Mouse (Mus musculus) gastrocnemius, postnatal 10 days (tissue): ENCODE results near the gene Tagap. TPM values are rescaled to one million over a fixed set of nuclear protein-coding genes. Genes with fewer than 3 reads are reported as not detected.
"Not testable (repeated sequence)": the region's sequence is repeated elsewhere in the genome, so short reads cannot be mapped to it uniquely, and the experiment has no call there.

Experiments
- DNase-seq: peaks from one replicate; pipeline ENCODE4 v3.0.0; 2021; ENCODE audit warnings: mixed read lengths
- total RNA-seq, 2 experiments: library from RNA; stranded (reverse); gene quantifications; 2 replicates each; pipeline ENCODE4 v1.2.3; 2021

Gene Tagap
- total RNA-seq, 2 experiments from 2014 or later = 1.4 to 1.5 TPM

DNA sequence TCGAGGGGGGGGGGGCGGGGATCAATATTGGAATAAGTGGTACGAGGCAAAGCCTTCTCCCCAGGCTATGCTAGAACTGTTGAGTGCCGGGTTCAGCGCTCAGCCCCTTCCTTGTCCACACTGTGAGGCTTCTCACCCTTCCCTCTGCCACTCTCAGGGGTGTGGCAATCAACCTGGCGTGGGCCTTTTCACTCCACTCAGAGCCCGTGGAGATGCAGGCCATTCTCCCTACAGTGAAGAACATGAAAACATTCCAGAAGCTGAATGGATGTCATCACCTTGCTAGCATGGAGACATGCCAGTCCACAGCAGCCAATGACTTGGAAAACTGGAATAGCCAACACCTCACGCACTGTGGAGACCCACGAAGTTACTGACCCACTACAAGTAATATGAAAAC, 10.0 kb upstream of the Tagap start:
- no peak for DNase-seq

DNA sequence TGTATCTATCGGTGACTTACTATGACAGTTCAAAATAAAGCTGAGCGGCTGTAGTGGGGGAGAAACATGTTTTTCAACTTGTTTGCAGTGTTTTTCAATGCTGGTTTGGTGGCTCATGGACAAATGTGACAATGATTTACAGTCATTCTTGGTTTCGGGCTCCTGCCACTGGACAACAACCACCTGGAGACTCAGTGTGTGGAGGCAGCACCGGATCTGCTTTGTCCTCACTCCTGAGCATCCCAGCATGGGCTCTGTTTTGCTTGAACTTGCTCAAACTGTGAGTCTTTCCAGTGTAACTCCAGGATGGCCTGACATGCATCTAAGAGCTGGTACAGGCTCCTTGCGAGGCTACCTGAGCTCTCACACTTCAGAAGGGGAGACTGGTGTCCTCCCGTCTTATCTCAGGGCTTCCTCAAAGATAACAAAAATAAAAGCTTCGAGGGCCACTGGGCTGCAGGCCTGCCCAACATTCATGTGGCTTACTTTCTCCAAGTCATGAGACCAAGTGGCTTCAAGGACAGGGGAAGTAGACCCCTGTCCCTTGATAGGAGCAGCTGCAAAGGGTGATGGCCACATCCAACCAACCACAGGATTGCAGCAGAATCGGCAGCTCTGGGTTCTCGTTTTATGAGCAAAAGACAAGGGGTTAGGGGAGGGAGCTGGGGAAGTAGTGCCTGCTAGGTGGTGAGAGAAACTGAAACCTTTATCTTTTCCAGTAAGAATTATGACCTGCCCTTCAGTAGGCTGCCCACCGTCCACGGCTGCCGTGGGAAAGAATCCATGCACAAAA, 8.8 kb upstream of the Tagap start:
- DNase-seq = no peak

DNA sequence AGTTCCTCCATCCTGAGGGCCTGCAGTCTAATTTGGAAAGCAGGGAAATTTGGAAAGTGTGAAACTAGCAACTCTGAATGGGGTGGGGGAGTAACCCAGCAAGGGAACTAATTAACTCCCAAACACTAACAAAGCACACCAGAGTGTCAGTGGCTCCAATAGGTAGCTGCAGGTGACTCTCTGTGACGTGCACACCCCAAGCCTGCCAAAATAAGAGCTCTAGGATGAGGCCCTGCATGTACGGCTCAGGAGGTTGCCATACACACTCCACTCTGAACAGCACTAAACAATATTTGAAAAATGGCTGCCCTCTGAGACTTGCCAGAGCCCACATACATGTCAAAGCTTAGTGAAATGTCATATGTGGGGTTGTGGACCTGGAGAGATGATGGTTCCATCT, 7.4 kb upstream of the Tagap start:
- DNase-seq = no peak

DNA sequence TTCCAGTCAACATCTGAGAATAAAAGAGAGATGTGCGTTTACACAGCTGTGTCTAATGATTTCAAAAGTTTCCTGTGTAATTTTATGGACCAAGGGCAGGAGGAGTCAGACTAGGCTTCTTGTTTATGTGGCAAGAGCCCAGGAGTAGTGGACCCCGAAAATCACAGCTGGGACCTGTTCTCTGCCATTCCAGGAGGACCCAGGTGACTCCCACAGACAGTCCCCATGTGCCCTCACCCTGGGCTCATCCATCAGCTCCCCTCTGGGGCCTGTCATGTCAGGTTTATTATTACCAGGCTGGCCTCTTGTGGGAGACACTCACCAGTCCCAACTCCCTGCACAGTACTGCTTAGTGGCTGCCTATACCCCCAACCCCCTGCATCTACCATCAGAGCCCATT, 6.6 kb upstream of the Tagap start:
- DNase-seq = no peak

DNA sequence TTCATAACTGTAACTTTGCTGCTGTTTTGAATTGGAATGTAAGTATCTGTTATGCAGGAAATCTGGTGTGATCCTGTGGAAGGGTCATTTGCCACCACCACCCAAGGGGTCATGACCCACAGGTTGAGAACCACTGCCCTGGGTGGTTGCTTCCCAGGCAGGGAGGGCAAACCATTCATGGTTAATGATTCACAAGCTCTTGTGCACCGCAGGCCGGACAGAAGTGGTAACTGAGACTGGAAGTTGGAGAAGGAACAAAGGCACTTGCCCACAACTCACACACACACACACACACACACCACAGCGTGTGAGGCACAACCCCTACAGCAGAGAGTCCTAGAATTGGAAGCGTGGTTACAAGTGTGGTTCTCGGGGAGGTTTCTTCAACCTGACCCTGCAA, 3.2 kb upstream of the Tagap start:
- no peak for DNase-seq

DNA sequence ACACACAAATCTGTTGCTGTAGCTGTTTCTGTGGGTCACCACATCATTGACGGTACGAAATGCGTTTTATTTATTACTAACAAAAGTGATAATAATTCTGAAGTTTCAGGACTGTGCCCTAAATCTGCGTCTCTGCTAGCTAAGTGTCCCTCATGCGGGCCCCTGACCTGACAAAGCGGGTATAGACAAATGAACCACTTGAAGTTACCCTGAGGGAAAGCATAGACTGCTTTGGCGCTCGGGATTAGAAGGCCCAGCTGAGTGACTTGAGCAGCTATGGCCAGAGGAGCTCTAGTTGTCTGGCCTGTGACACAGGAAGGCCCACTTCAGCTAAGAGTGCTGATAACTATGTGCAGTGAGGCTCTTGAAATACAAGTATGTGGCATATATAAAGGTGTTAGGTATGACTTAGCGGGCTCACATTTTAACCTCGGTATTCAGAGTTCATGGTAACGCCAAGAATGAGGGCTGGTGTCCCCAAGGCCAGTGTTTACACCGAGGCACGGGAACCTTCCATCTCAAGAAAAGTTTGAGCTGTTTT, 1.5 kb upstream of the Tagap start:
- no peak for DNase-seq

DNA sequence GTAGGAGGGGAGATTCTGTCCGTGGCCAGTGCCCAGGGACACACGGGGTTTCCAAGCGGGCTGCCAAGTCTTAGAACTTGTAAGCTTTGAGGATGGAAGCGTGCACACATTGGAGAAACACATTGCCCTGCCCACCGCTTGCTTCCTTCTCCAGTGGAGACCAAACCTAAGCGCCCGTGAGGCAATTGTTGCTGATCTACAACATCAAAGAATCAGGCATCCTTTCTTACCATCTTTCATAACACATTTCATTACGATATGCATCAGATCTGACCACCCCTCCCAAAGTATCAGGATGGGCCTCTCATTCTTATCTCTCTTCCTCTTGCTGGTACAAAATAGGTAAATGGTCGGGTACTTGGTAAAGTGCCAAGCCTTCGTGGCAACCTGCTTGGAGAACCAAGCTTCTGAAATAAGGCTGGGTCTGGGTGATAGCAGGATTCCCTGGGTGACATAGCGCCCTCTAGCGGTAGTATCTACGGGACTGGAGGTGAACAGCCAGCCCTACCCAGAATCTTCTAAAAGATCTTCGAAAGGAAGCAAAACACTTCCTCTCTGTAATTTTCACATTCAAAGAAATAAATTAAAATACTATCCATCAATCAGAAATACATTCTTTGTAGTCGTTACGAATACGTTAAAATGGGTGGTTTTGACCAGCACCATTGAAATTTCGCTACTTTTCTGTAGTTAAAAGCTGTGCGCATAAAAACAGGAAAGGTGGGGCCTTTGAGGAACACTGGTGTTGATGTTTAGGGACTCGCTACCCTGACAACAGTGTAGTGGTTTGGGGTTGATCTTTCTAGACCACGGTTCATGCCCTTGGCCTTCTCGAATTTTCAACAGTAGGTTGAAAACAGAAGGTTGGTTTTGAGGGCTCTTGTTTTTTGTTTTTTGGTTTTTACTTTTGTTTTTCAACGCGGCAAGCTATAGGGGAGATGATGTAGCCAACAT, 2.1 kb downstream of the Tagap start:
- peak; percentile 75 for DNase-seq

DNA sequence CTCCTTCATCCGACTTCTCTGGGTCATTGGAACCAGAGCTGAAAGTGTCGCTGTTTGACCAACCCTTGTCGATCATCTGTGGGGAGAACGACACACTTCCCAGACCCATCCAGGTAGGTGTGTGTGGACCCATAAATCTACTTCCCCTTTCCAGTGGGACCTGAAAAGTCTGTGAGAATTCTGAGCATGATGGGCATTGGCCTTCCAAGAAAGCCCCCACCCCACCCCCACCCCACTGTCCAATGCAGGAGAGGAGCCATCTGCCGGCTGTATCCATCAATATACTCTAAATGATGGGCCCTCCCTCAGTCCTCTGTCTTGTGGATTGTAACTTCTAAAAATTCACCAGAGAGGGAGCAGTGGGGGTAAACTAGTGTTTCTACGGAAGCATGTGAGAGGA, 2.9 kb downstream of the Tagap start:
- DNase-seq = no peak

DNA sequence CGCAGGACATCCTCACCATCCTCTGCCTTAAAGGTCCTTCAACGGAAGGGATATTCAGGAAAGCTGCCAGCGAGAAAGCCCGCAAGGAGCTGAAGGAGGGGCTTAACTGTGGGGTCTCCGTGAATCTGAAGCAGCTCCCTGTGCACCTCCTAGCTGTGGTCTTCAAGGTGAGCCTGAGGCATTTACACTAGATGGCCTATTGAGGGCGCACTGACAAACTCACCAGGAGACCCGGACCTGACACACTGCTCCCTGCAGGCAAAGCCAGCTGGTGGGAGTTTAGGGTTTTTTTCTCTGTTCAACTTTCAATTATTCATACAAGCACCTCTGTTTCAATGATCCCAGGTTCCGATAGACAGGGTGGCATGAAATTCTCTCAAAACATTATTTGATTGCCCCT, 3.5 kb downstream of the Tagap start:
- DNase-seq = no peak

DNA sequence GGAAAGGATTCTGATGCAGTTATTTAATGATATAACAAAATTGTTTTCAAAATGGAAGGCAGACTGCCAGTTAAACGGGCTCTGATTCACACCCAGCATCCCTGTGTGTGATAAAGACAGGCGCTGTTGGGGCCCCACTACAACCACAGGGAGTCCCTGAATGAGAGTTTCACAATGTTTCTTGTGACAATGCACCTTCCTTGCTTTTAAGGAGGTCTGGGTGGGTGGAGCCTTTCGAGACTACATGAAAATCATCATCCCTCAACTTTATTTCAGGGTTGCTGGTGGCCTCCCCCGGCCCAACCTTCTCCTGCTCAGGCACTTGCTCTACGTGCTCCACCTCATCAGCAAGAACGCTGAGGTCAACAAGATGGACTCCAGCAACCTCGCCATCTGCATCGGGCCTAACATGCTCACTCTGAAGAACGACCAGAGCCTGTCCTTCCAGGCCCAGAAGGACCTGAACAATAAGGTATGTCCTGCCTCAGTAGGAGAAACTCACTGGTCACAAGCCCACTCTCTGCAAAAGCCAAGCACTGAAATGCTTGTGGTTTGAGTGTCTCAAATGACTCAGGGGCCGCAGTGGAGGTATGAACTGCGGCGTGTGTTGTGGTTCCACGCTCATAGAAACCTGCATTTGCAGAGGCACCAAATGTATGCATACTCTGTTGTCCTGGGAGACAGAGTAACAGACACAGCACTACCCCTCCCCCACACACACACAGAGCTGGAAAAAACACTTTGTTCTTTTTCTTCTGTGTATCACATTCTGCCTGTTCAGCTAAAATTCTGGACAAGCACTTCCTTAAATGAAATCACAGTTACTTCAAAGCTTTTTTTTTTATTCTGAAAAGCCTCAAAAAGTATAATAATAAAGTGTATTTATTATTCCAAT, 5.5 kb downstream of the Tagap start:
- DNase-seq = no peak

DNA sequence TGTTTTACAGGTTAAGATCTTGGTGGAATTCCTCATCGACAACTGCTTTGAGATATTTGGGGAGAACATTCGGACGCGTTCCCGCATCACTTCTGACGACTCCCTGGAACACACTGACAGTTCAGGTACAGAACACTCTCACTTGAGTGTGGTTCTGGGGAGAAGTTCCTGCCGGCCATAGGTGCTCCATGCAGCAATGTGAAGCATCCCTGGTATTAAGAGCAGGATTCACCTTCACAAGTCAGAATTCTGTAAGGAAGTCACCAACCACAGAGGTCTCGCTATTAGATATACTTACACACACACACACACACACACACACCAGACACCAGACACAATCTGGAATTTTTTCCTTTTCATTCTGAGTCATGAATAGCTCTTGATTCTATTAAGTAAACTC, 6.3 kb downstream of the Tagap start:
- DNase-seq = not testable (repeated sequence)

DNA sequence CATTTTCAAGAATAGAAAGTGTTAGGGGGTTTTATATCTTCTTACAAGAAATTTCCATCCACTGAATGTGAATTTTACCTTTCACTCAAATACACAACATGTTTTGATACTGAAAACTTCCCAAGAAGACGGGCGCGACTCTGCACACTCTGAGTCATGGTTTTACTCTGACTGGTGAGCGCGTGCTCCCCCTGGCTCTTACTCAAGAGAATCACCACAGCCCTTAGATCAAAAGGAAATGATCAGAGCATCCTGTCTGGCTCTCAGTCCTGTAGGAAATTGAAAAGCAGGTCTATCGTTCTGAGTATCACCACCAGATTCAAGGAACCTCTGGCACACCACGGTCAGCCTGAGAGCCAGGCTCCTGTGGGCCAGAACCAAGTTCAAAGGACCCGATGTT, 13.8 kb downstream of the Tagap start:
- peak; percentile 28 for DNase-seq

DNA sequence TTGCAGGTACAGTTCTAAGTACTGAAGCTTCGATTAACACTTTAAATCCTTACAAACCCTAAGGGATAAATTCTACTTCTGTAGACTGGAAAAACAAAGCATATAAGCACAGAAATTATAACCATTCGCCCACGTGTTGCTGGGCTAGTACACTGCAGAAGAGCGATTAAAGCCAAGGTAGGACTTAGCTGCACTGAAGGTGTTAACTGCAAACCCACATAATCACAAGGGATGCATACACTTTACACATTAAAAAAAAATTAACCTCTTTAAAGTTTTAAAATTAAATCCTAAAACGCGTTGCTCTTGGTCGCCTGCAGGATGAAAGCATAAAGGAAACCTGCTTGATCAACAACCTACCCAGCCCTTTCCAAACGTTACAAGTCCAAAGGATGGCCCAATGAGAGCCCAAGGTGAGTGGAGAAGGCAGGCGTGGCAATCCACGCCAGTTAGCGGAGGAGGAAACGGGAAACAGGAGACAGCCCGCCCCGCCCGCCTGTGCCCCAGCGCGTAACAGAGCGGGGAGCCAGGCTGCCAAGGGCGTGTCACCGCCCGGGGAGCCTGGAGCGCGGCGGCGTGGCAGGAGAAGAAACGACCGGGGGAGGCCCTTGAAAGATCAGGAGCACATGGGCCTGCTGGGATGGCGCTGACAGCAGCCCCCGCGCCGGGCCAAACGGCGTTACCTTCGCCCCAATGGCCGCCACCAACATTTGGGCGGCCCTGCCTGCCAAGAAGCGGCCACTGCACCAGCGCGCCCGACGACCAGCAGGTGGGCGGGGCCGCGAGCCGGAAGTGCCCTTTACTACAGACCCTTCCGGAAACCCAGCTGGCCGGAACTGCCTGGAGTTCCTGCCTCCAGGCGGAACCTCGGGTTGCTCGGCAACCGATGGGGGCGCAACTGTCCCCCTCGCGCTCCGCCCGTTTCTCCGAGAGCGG, 19.6 kb downstream of the Tagap start, which contains the start of gene Rsph3a:
TSS of gene Rsph3a (plus strand) at position 498 of the 936 bp plus-strand sequence.
- peak; percentile 80 for DNase-seq

DNA sequence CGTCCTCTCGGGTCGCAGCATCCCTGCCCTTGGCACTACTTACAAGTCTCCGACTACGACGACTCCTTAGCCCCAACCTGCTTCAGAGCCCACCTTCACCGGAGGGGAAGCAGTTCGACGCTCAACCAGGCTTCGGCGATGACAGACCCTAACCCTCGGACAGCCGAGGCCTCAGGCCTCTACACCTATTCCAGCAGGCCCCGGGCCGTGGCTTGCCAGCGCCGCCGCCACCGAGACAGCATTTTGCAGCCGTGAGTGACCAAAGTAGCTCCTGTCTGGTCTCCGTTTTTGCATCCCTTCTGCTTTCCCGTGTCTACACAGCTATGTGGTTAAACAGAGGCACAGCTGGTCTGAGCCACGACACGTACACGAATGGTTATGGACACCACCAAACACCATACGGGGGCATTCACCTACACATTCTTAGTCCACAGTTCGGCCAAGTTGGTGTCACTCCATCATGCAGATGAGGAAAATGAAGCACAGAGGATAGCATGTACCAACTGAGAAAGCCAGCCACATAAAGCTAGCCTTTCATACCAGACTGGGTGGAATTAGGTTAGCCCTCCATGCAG, 20.3 kb downstream of the Tagap start:
- not testable (repeated sequence) for DNase-seq

DNA sequence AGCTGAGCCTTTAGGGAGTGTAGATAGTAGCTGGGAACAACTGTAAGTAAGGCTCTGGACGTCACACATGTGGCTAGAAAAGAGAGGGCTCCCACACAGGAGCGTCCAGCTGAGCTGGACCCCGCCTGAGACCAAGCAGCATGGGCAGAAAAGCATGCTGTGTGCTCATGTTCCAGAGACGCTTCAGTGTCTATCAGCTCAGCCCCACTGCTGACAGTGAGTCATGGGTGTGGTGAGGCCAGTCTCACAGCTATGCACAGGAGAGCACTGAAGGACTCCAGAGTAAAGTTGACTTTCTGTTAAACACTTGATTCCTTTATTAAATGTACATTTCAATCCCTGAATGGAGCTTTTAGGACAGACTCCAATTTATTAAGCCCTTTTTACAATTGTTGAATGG, 25.5 kb downstream of the Tagap start:
- not testable (repeated sequence) for DNase-seq

DNA sequence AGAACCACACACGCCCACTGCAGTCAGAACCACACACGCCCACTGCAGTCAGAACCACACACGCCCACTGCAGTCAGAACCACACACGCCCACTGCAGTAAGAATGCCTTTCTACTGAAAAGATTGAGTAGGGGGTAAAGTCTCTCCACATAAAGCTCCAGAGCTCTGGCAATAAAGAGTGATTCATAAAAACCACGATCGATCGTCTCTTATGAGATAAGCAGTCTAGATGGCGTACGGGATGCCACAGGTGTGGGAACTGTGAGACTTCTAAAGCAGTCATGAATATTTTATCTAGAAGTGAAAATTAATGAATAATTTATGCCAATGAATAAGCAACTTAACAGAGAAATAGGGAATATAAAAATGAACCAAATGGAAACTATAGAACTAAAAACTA, 31.4 kb downstream of the Tagap start:
- not testable (repeated sequence) for DNase-seq

DNA sequence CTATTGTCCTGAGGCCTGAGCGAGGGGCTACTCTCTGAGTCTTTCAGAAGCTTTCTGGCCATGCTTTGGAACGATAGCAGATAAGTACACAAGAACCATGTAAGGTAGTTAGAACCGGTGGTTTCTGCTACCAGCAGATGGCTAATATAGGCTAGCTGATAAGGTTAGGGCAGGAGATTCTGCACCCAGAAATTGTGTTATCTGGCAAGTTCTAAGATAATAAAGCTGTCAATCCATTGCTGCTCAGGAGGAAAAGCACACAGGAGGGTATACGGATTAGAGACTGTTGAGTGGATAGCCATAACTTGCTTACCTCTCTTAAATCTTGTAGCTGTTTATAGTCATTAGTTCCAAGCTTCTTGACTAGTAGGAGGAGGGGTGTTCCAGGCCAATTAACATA, 37.5 kb downstream of the Tagap start:
- not testable (repeated sequence) for DNase-seq

DNA sequence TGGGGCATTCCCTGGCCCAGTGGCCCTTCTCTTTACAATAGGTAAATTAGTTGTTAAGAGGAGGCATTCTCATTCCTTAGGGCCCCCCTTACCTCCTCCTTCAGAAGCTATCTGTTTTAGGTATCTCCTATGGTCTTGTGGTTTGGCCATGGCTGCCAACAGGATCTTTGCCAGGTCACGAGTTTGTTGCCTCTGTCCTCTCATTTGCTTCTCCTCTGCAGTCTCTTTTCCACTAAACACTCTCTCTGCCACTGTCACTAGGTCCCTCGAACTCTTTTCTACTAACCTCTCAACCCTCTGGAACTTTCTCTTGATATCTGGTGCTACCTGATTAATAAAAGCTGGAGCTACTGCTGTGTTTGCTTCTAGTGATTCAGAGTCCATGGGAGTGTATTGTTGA, 38.6 kb downstream of the Tagap start:
- not testable (repeated sequence) for DNase-seq

DNA sequence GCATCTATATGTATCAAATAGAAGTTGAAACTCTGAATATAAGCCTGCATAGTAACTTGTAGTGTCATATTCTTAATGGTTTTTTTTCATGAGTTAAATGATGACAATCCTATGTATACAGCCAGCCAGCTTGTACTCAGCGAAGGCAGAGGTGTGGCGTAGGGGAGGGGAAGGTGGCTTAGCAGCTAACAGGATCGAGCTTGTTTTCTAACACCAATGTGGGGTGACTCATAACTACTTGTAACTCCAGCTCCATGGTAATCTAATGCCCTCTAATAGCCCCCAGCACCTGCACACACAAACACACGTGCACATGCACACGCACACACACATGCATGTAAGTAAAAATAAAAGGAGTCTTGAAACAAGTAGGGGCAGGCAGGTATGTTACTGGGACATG, 42.7 kb downstream of the Tagap start:
- not testable (repeated sequence) for DNase-seq

DNA sequence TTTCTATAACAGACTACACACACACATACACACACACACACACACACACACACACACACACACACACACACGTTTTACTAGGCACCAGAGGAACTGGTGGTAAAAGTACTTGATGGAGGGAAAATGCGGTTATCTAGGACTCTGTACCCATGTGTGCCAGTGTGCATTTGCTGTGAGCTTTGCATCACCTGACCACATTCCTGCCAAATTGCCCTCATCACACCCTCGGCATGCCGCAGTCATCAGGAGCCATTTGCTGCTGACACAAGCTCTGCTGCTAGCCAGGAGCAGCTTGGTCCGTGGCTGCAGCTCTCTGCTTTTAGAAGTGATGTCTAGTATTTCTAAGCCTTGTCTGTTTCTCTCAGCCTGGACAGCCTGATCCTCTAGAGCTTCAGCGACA, 44.0 kb downstream of the Tagap start:
- not testable (repeated sequence) for DNase-seq
